Mouse (Mus musculus) forebrain, embryonic 12.5 days (tissue): ENCODE results near the gene Gpr183. TPM values are rescaled to one million over a fixed set of nuclear protein-coding genes. Genes with fewer than 3 reads are reported as not detected.

Source experiments
- polyA plus RNA-seq: library from polyadenylated mRNA; unstranded; fragments of >200 nt; fragmentation: Nextera tagmentation; extraction: Ambion mirVana; gene quantifications from 2 replicates; pipeline ENCODE4 v1.2.1, GENCODE M21; 2016

Gene Gpr183
- polyA plus RNA-seq, 1 experiment from 2014 or later = 1.8 TPM

Other genes with a start within 250 kb of the Gpr183 start
- 4.4 and 4.8 TPM in 2 replicates for gene Dock9, start 167.4 kb downstream of the Gpr183 start, polyA plus RNA-seq
- 67.0 and 67.4 TPM in 2 replicates for gene Ubac2, start 86.6 kb downstream of the Gpr183 start, polyA plus RNA-seq
- 0.20 and 0.35 TPM in 2 replicates for gene Gpr18, start 49.4 kb downstream of the Gpr183 start, polyA plus RNA-seq
- gene Timm8a2, start 69.5 kb upstream of the Gpr183 start, polyA plus RNA-seq = not detected in 2 replicates
- 118 and 120 TPM in 2 replicates for gene Tm9sf2, start 141.8 kb upstream of the Gpr183 start, polyA plus RNA-seq
- 22.8 and 24.7 TPM in 2 replicates for gene Clybl, start 216.5 kb upstream of the Gpr183 start, polyA plus RNA-seq